Mouse (Mus musculus) CH12.LX (cell line): ENCODE measurements at regions not wholly inside any gene's neighbourhood (a gene's known extent, or its start where the extent isn't known, plus 50 kb on each side); places are given as distances from the start of the nearest gene placed in this dataset.

Experiments used
- CHD1 ChIP-seq: IDR thresholded peaks from 2 replicates; pipeline ENCODE4 v1.6.1; 2012; ENCODE audit warnings: low read depth, low read length, improper control_type of control experiment, inconsistent platforms
- CTCF ChIP-seq, 2 experiments: IDR thresholded peaks in 1 of 2; conservative IDR thresholded peaks in 1 of 2; 2 replicates each; pipeline ENCODE4 v1.5.1; 2011 to 2012; ENCODE audit warnings: low read depth in 2 of 2, low read length in 2 of 2, improper control_type of control experiment in 1 of 2, inconsistent platforms in 1 of 2, mild to moderate bottlenecking in 1 of 2, moderate library complexity in 1 of 2
- EP300 ChIP-seq: IDR thresholded peaks from 2 replicates; pipeline ENCODE4 v1.6.1; 2011; ENCODE audit warnings: low read length, improper control_type of control experiment
- GABPA ChIP-seq: IDR thresholded peaks from 2 replicates; pipeline ENCODE4 v1.6.1; 2012; ENCODE audit warnings: low read depth, low read length, improper control_type of control experiment, inconsistent platforms; ENCODE audit not compliant: insufficient replicate concordance
- MAX ChIP-seq: IDR thresholded peaks from 2 replicates; pipeline ENCODE4 v1.6.1; 2011; ENCODE audit warnings: low read length, improper control_type of control experiment
- NRF1 ChIP-seq: IDR thresholded peaks from 2 replicates; pipeline ENCODE4 v1.6.1; 2014; ENCODE audit warnings: low read depth, mild to moderate bottlenecking, inconsistent platforms, low read length, improper control_type of control experiment, moderate library complexity
- POLR2A ChIP-seq: IDR thresholded peaks from 2 replicates; pipeline ENCODE4 v1.6.1; 2011; ENCODE audit warnings: low read depth, mild to moderate bottlenecking, improper control_type of control experiment, low read length
- POLR2AphosphoS2 ChIP-seq: IDR thresholded peaks from 2 replicates; pipeline ENCODE4 v1.6.1; 2011; ENCODE audit warnings: low read depth, low read length, improper control_type of control experiment
- UBTF ChIP-seq: IDR thresholded peaks from 2 replicates; pipeline ENCODE4 v1.6.1; 2012; ENCODE audit warnings: low read depth, mild to moderate bottlenecking, inconsistent platforms, low read length, improper control_type of control experiment, moderate library complexity
- ZNF384 ChIP-seq: IDR thresholded peaks from 2 replicates; pipeline ENCODE4 v1.6.1; 2012; ENCODE audit warnings: low read depth, low read length, improper control_type of control experiment, inconsistent platforms

DNA sequence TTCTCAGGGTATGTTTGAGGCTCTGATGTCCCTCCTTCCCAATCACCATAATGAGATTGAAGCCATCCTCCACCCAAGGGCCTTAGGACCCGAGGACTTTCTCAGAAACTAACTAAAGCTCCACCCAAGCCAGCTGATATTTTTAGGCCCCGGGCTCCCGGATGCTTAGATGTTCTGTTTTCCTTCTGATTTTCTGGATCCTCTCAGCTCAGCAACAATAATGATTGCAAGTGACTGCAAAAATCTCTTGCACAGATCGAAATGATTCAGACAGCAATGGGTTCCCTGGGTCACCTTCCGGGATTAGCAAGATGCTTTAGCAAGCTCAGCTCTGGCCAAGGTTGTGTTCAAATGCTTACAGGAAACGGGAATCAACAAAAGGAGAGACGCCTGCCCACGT, 168.1 kb upstream of the Serp2 start:
- TF ChIP-seq MAX (no peak), GABPA (no peak), POLR2AphosphoS2 (no peak), CTCF (conservative IDR thresholded peaks at IDR 0.05 in 1 of 2, IDR thresholded peaks at IDR 0.05 in 1 of 2; ENCODE audit: low read depth in 2 of 2, low read length in 2 of 2) (no peak), POLR2A (no peak), NRF1 (no peak), EP300 (no peak), ZNF384 (no peak), CHD1 (no peak), UBTF (no peak)
